In the genomic region with DNA sequence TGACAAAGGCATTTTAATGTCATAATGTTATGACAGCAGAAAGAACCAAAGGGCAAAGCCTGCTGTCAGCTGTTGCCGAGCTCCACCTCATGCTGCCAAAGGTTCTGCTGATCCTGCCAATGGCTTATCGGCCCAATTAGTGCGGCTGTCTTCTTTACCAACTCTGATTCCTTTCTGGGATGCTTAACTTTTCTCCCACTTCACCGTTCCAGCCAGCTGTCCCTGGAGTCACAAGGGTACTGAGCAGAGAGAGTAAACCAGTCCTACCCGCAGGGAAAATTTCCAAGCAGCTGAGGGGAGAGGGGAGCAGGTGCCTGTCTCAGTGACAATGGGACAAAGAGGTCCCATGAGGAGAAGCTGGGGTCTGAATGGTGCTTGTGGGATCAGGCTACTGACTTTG, we compare ENCODE assay signal across 32 mouse cellular contexts. TPM values are rescaled to one million over a fixed set of nuclear protein-coding genes. Genes with fewer than 3 reads are reported as not detected.
A peak's percentile ranks its signal among the peaks of the same experiment; 100 is the strongest.
DNase-seq lines count a peak whose midpoint lies in the region; ATAC-seq and TF ChIP-seq lines count a peak whose summit lies in the region.
"Had no signal": no experiment of that assay in that cellular context is flagged by ENCODE, and none has a peak within 500 bp of the region (broad histone marks: within the 10 kb centered on the region; RNA-seq: fewer than 3 reads in every experiment).

No protein-coding gene starts in this region.

- no peaks in the 10 kb centered on the region for H3K27me3 ChIP-seq in heart, embryonic 11.5 days (ENCODE audit: control insufficient read depth, insufficient read depth, low read length)
- H3K27me3 ChIP-seq in heart, embryonic 14.5 days (ENCODE audit: control insufficient read depth, insufficient read depth, low read length), result no peaks in the 10 kb centered on the region
- no peaks in the 10 kb centered on the region for H3K27me3 ChIP-seq in myocyte (ENCODE audit: control insufficient read depth, insufficient read depth, insufficient read length)
- H3K27me3 ChIP-seq: forebrain, embryonic 12.5 days; hindbrain, embryonic 12.5 days; limb, embryonic 13.5 days; liver, embryonic 15.5 days; lung, embryonic 15.5 days; megakaryocyte, embryonic 14.5 days; neural tube, embryonic 13.5 days had no signal

- DNase-seq in gastrocnemius, adult 2 months, result peak; percentile 58
- no peak for DNase-seq in gastrocnemius, postnatal 25 days
- DNase-seq in heart, postnatal 4 days, result no peak
- DNase-seq: adrenal gland, postnatal 36 days; cerebellum, adult 9-11 months; kidney, adult 11 months; layer of hippocampus, adult 9-11 months; lung, postnatal 36 days; midbrain, embryonic 14.5 days; retina, postnatal 1 day; right cerebral cortex, postnatal 25 days had no signal

- no peak for ATAC-seq in heart, embryonic 11.5 days (replicated peaks; ENCODE audit: insufficient number of reproducible peaks, low FRiP score, low TSS enrichment)
- ATAC-seq in heart, embryonic 14.5 days (ENCODE audit: insufficient number of reproducible peaks, insufficient read depth, low FRiP score, low read depth), result no peak
- no peak for ATAC-seq in inflammation-experienced regulatory T-cells, adult 6 months

- H3ac ChIP-seq in myocyte (ENCODE audit: control insufficient read depth, insufficient read length), result no peak overlapping the region

- peak overlapping the region; percentile 69 for H3K4me3 ChIP-seq in gastrocnemius, adult 2 months
- H3K4me3 ChIP-seq in heart, embryonic 11.5 days (ENCODE audit: low read depth, low read length), result peak overlapping the region; percentile 48
- peak overlapping the region; percentile 51 to 56 for H3K4me3 ChIP-seq in heart, embryonic 14.5 days (ENCODE audit: control insufficient read depth in 1 of 2, insufficient read depth in 1 of 2, low read depth in 1 of 2, low read length in 2 of 2)
- H3K4me3 ChIP-seq in myocyte, result peak overlapping the region; percentile 37
- H3K4me3 ChIP-seq: erythroblast, embryonic 14.5 days; forebrain, embryonic 12.5 days; hindbrain, embryonic 12.5 days; limb, embryonic 13.5 days; liver, embryonic 15.5 days; lung, embryonic 15.5 days; megakaryocyte, embryonic 14.5 days; neural tube, embryonic 13.5 days had no signal

- TF ChIP-seq POLR2A in myocyte (IDR thresholded peaks at IDR 0.05; ENCODE audit: insufficient read length, low read depth), result no peak

- intact Hi-C loops in gastrocnemius, adult 2 months (cut with DNase I), result no loop called here

- H3K4me2 ChIP-seq in heart, embryonic 11.5 days, result peak overlapping the region; percentile 65
- peak overlapping the region; percentile 74 for H3K4me2 ChIP-seq in heart, embryonic 14.5 days (ENCODE audit: low read length)
- peak overlapping the region; percentile 63 for H3K4me2 ChIP-seq in myocyte (ENCODE audit: low read depth)
- H3K4me2 ChIP-seq: forebrain, embryonic 12.5 days; hindbrain, embryonic 12.5 days; limb, embryonic 13.5 days; liver, embryonic 15.5 days; lung, embryonic 15.5 days; neural tube, embryonic 13.5 days had no signal

- no peak for TF ChIP-seq CTCF in gastrocnemius, adult 2 months (IDR thresholded peaks at IDR 0.05)

- peaks cover 20% of the 10 kb centered on the region for H3K4me1 ChIP-seq in heart, embryonic 11.5 days (ENCODE audit: control insufficient read depth, insufficient read depth, low read length)
- peaks cover 12 to 23% of the 10 kb centered on the region in 2 experiments for H3K4me1 ChIP-seq in heart, embryonic 14.5 days (ENCODE audit: control insufficient read depth in 2 of 2, insufficient read depth in 2 of 2, low read length in 2 of 2)
- H3K4me1 ChIP-seq: forebrain, embryonic 12.5 days; hindbrain, embryonic 12.5 days; limb, embryonic 13.5 days; liver, embryonic 15.5 days; neural tube, embryonic 13.5 days had no signal

- no peaks in the 10 kb centered on the region for H3K9me3 ChIP-seq in heart, embryonic 11.5 days (replicated peaks; ENCODE audit: control insufficient read depth, low read length)
- no peaks in the 10 kb centered on the region for H3K9me3 ChIP-seq in heart, embryonic 14.5 days (ENCODE audit: control insufficient read depth, low read length)
- H3K9me3 ChIP-seq: forebrain, embryonic 12.5 days; hindbrain, embryonic 12.5 days; limb, embryonic 13.5 days; liver, embryonic 15.5 days; lung, embryonic 15.5 days; neural tube, embryonic 13.5 days had no signal

- 65% methylated on average over 5 of the region's 5 CpGs for WGBS in heart, embryonic 11.5 days (ENCODE audit: insufficient replicate concordance)
- 46% methylated on average over 5 of the region's 5 CpGs for WGBS in heart, embryonic 14.5 days

- H3K27ac ChIP-seq in gastrocnemius, adult 2 months, result peak overlapping the region; percentile 81
- H3K27ac ChIP-seq in heart, embryonic 11.5 days (ENCODE audit: low read depth, low read length), result peak overlapping the region; percentile 96
- H3K27ac ChIP-seq in heart, embryonic 14.5 days (replicated peaks in 1 of 2; ENCODE audit: control insufficient read depth in 1 of 2, insufficient read depth in 1 of 2, low read depth in 2 of 2, low read length in 2 of 2), result peak overlapping the region; percentile 74 to 98
- H3K27ac ChIP-seq: forebrain, embryonic 12.5 days; hindbrain, embryonic 12.5 days; limb, embryonic 13.5 days; liver, embryonic 15.5 days; lung, embryonic 15.5 days; neural tube, embryonic 13.5 days had no signal

- peak overlapping the region; percentile 73 for H3K9ac ChIP-seq in heart, embryonic 11.5 days (ENCODE audit: low read depth, low read length)
- H3K9ac ChIP-seq in heart, embryonic 14.5 days (ENCODE audit: low read length), result peak overlapping the region; percentile 89
- H3K9ac ChIP-seq: forebrain, embryonic 12.5 days; hindbrain, embryonic 12.5 days; limb, embryonic 13.5 days; liver, embryonic 15.5 days; lung, embryonic 15.5 days; neural tube, embryonic 13.5 days had no signal

- peaks cover 4% of the 10 kb centered on the region for H3K79me2 ChIP-seq in myocyte (ENCODE audit: control insufficient read depth, insufficient read depth)

- H3K36me3 ChIP-seq in heart, embryonic 11.5 days (ENCODE audit: control insufficient read depth, insufficient read depth, low read length), result peaks cover 5% of the 10 kb centered on the region; the same call in 1 of the 2 replicates
- peaks cover 25% of the 10 kb centered on the region for H3K36me3 ChIP-seq in heart, embryonic 14.5 days (ENCODE audit: control insufficient read depth, insufficient read depth, low read length)
- no peaks in the 10 kb centered on the region for H3K36me3 ChIP-seq in myocyte (ENCODE audit: control insufficient read depth, insufficient read depth)
- H3K36me3 ChIP-seq: forebrain, embryonic 12.5 days; hindbrain, embryonic 12.5 days; limb, embryonic 13.5 days; liver, embryonic 15.5 days; lung, embryonic 15.5 days; neural tube, embryonic 13.5 days had no signal

TF ChIP-seq in myocyte, 11 proteins besides CTCF, POLR2A, EP300 and RAD21:
- TF ChIP-seq TCF3 (IDR thresholded peaks at IDR 0.05; ENCODE audit: insufficient read length, low read depth) (no peak), POLR2AphosphoS2 (IDR thresholded peaks at IDR 0.05; ENCODE audit: insufficient read length, low read depth) (no peak), E2F4 (IDR thresholded peaks at IDR 0.05; ENCODE audit: insufficient read depth) (no peak), SRF (IDR thresholded peaks at IDR 0.05; ENCODE audit: control insufficient read depth, insufficient read length, low read depth) (no peak), TCF12 (IDR thresholded peaks at IDR 0.05; ENCODE audit: insufficient read depth, poor library complexity, severe bottlenecking) (peak; percentile 82), MYOD1 (IDR thresholded peaks at IDR 0.05; ENCODE audit: control insufficient read depth in 1 of 3, insufficient read length in 2 of 3, low read depth in 2 of 3) (peak; percentile 59 to 77 (median 70)), MYOG (IDR thresholded peaks at IDR 0.05; ENCODE audit: control insufficient read depth in 1 of 3, insufficient read depth in 1 of 3, insufficient read length in 2 of 3, low read depth in 2 of 3) (peak; percentile 38 to 98 (median 87)), MAX (IDR thresholded peaks at IDR 0.05; ENCODE audit: low read depth) (no peak)

RNA-seq across cellular contexts. Expression of gene Lmod2, which starts 2.1 kb away (rescaled TPM):
- total RNA-seq in gastrocnemius, adult 2 months (2021), result 100 to 1,000 TPM; 105 to 286 TPM
- 100 to 1,000 TPM; 183 to 199 TPM for total RNA-seq in gastrocnemius, postnatal 25 days (2021)
- 43.7 and 53.6 TPM in 2 replicates for polyA plus RNA-seq in heart, embryonic 11.5 days (2014; fragmentation: Nextera tagmentation; extraction: Ambion mirVana)
- total RNA-seq in heart, postnatal 4 days (2021), result 100 to 1,000 TPM; 183 to 207 TPM
- 54.6 and 56.9 TPM in 2 replicates for polyA plus RNA-seq in heart, embryonic 14.5 days (2014; fragmentation: Nextera tagmentation; extraction: Ambion mirVana)
- polyA plus RNA-seq in myocyte (2012; fragmentation: generic; extraction: Trizol), result 33.6 TPM
- polyA plus RNA-seq in inflammation-experienced regulatory T-cells, adult 6 months (2017; shearing (Covaris generic)), result not detected
- total RNA-seq: common myeloid progenitor, adult 5-6 weeks; ES-E14; left cerebral cortex, adult 18-20 months; left cerebral cortex, postnatal 25 days had no signal
- polyA plus RNA-seq: erythroblast, embryonic 14.5 days; forebrain, embryonic 12.5 days; frontal cortex, adult 2 months; hindbrain, embryonic 12.5 days; large intestine, adult 2 months; midbrain, embryonic 14.5 days; spleen, adult 2 months; testis, adult 2 months; urinary bladder, adult 2 months had no signal

Comparison
In these comparisons a context has a peak if more than half of its experiments do, and no peak if none do; other contexts are left out.
1. RNA of gene Lmod2, which starts 2.1 kb away (polyA plus RNA-seq): 54.6 to 56.9 TPM in heart, embryonic 14.5 days, 43.7 to 53.6 TPM in heart, embryonic 11.5 days and 33.6 TPM in myocyte (single experiment); not detected in inflammation-experienced regulatory T-cells, adult 6 months; every median in the first group is over 10 times any median in the second.
2. Peak in every context shown above with its lines, with median percentiles within 50 percentile points of each other: H3K27ac ChIP-seq, H3K4me3 ChIP-seq and H3K4me2 ChIP-seq.